Mouse (Mus musculus): ENCODE measurements at regions not wholly inside any gene's neighbourhood (a gene's known extent, or its start where the extent isn't known, plus 50 kb on each side); places are given as distances from the start of the nearest gene placed in this dataset.
"Not testable (repeated sequence)": the region's sequence is repeated elsewhere in the genome, so short reads cannot be mapped to it uniquely, and the experiment has no call there.

DNA sequence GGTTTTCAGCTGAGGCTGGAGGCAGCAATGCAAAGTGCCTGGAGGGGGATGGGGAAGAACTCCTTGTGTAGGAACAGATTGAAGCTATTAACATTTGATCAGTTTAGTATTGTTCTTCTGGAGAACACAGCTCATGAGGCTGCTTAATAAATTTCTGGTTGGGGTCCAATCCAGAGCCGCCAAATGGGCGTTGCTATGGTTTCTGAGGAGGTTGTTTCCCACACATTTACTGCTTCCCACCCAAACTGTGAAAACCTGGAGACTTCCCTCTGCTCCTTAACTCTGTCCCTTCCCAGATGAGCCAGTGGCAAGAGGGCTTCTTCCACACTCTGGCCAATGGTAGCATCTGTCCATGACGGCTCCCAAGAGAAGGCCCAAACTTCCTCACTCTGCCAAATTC is 113.2 kb upstream of the Klf4 start:
- DNase-seq: no peak
- WGBS: 82% methylated on average over 3 of the region's 3 CpGs
- Histone ChIP-seq H3K27ac (replicated peaks; ENCODE audit: low read depth, low read length) (no peak overlapping the region), H3K4me3 (replicated peaks; ENCODE audit: low read depth, low read length) (no peak overlapping the region), H3K4me1 (ENCODE audit: control insufficient read depth, insufficient read depth, low read length) (peaks cover 4% of the 10 kb centered on the region), H3K27me3 (ENCODE audit: control insufficient read depth, insufficient read depth, low read length) (no peaks in the 10 kb centered on the region), H3K36me3 (ENCODE audit: control insufficient read depth, insufficient read depth, low read length) (no peaks in the 10 kb centered on the region), H3K4me2 (ENCODE audit: low read length) (no peak overlapping the region), H3K9me3 (ENCODE audit: control insufficient read depth, low read length) (no peaks in the 10 kb centered on the region), H3K9ac (replicated peaks; ENCODE audit: low read length) (no peak overlapping the region)
- ATAC-seq (ENCODE audit: low FRiP score, low TSS enrichment): no peak

DNA sequence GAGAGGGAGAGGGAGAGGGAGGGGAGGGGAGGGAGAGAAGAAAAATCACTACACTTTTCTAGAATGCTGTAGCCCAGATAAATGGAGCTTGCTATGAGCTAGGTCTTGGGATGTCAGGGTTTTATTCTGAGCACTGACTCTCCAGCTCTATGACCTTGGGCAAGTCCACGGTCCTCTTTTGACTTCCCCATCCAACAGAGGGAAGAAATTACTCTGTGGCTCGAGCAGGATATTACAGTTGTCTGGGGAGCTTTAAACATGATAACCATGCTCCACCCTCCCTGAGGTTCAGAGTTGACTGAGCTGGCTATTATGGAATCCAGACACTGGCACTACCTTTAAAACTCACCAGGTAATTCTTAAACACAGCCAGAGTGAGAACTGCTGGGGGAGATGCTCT is 112.6 kb upstream of the Klf4 start:
- WGBS: 80% methylated on average over 2 of the region's 2 CpGs
- no peaks in the 10 kb centered on the region for H3K27me3 ChIP-seq (ENCODE audit: control insufficient read depth, insufficient read depth, low read length)
- ATAC-seq (ENCODE audit: low FRiP score, low TSS enrichment) (no peak), DNase-seq (no peak)
- no peak overlapping the region for H3K9ac ChIP-seq (replicated peaks; ENCODE audit: low read length)
- no peak overlapping the region for H3K4me2 ChIP-seq (ENCODE audit: low read length)
- H3K9me3 ChIP-seq (ENCODE audit: control insufficient read depth, low read length): no peaks in the 10 kb centered on the region
- no peak overlapping the region for H3K4me3 ChIP-seq (replicated peaks; ENCODE audit: low read depth, low read length)
- no peak overlapping the region for H3K27ac ChIP-seq (replicated peaks; ENCODE audit: low read depth, low read length)
- H3K36me3 ChIP-seq (ENCODE audit: control insufficient read depth, insufficient read depth, low read length): no peaks in the 10 kb centered on the region
- no peaks in the 10 kb centered on the region for H3K4me1 ChIP-seq (ENCODE audit: control insufficient read depth, insufficient read depth, low read length)

DNA sequence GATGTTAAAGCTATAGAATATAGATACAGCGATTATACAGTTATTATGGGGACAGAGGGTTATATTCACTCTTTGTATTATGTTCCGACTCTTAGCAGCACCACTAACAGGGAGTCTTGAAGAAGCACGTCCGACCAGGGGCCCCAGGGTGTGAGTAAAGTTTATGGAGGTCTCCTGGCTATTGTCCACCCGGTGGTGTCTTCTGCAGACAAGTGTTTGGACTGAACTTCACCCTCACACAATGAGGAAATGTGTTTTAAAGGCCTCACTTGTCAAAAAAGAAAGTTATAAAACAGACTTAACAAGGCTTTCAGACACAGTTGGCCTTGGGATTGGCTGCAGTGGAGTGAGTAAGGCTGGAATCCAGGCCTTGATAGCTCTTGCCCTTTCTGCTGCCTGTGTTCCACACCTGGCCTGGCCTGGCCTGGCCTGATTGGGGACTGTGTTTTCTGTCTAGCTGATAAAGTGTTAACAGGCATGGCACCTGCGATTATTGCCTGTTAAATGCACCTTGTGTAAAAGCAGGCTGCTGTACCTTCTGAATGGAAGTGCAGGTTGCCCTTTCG is 102.8 kb upstream of the Klf4 start:
- H3K27ac ChIP-seq (replicated peaks; ENCODE audit: low read depth, low read length): no peak overlapping the region
- H3K9ac ChIP-seq (replicated peaks; ENCODE audit: low read length): no peak overlapping the region
- no peaks in the 10 kb centered on the region for H3K9me3 ChIP-seq (ENCODE audit: control insufficient read depth, low read length)
- no peak overlapping the region for H3K4me2 ChIP-seq (ENCODE audit: low read length)
- DNase-seq (no peak), ATAC-seq (ENCODE audit: low FRiP score, low TSS enrichment) (no peak)
- no peak overlapping the region for H3K4me3 ChIP-seq (replicated peaks; ENCODE audit: low read depth, low read length)
- H3K4me1 ChIP-seq (ENCODE audit: control insufficient read depth, insufficient read depth, low read length): no peaks in the 10 kb centered on the region
- 88% methylated on average over 7 of the region's 7 CpGs for WGBS
- H3K27me3 ChIP-seq (ENCODE audit: control insufficient read depth, insufficient read depth, low read length): no peaks in the 10 kb centered on the region
- no peaks in the 10 kb centered on the region for H3K36me3 ChIP-seq (ENCODE audit: control insufficient read depth, insufficient read depth, low read length)

DNA sequence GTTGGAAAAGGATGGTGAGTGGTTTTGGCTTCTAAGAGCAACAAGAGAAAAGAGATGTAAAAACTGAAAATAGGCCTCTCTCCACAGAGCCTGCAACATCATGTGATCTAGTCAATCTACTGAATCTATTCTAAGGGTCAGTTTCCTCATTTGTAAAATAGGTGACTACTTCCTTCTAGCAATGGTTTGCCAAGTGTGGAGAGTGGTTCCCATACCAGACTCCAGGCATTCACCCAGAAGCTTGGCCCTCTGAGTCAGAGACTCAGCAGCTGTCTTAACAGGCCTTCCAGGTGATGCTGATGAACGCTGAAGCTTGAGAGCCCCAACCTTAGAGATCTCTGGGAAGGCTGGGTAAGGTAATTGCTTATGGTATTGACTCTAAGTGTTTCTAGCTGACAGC is 98.9 kb upstream of the Klf4 start:
- 91% methylated on average over 1 of the region's 1 CpGs for WGBS

DNA sequence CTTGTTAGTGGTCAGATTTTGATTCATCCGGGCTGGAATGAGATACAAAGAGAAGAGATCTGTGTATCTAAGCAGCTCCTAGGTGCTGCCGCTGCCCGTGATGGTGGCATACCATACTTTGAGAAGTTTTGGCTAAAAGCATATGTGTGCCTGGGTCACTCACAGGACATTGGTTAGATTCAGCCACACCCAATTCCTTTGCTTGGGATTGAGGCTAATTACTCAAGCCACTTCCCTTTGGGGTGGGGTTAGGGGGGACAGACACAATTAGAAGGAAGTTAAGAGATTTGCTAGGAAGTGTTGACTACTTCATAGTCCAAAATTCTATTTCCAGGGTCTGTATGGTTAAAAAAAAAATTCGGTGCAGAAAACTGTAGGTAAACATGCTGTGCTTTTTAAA is 97.9 kb upstream of the Klf4 start:
- not testable (repeated sequence) for H3K27ac ChIP-seq (replicated peaks; ENCODE audit: low read depth, low read length); H3K4me3 ChIP-seq (replicated peaks; ENCODE audit: low read depth, low read length); H3K4me1 ChIP-seq (ENCODE audit: control insufficient read depth, insufficient read depth, low read length); H3K9me3 ChIP-seq (ENCODE audit: control insufficient read depth, low read length); H3K36me3 ChIP-seq (ENCODE audit: control insufficient read depth, insufficient read depth, low read length); H3K9ac ChIP-seq (replicated peaks; ENCODE audit: low read length); H3K4me2 ChIP-seq (ENCODE audit: low read length); DNase-seq; H3K27me3 ChIP-seq (ENCODE audit: control insufficient read depth, insufficient read depth, low read length); ATAC-seq (ENCODE audit: low FRiP score, low TSS enrichment)
- 84% methylated on average over 4 of the region's 4 CpGs for WGBS

More for the DNA sequence above, 98.9 kb upstream of the Klf4 start:
- no peak overlapping the region for H3K27ac ChIP-seq (replicated peaks; ENCODE audit: low read depth, low read length)
- no peaks in the 10 kb centered on the region for H3K9me3 ChIP-seq (ENCODE audit: control insufficient read depth, low read length)
- H3K4me1 ChIP-seq (ENCODE audit: control insufficient read depth, insufficient read depth, low read length): no peaks in the 10 kb centered on the region
- no peak overlapping the region for H3K4me2 ChIP-seq (ENCODE audit: low read length)
- H3K9ac ChIP-seq (replicated peaks; ENCODE audit: low read length): no peak overlapping the region
- no peaks in the 10 kb centered on the region for H3K27me3 ChIP-seq (ENCODE audit: control insufficient read depth, insufficient read depth, low read length)
- no peak for DNase-seq
- no peaks in the 10 kb centered on the region for H3K36me3 ChIP-seq (ENCODE audit: control insufficient read depth, insufficient read depth, low read length)
- H3K4me3 ChIP-seq (replicated peaks; ENCODE audit: low read depth, low read length): no peak overlapping the region
- ATAC-seq (ENCODE audit: low FRiP score, low TSS enrichment): no peak

DNA sequence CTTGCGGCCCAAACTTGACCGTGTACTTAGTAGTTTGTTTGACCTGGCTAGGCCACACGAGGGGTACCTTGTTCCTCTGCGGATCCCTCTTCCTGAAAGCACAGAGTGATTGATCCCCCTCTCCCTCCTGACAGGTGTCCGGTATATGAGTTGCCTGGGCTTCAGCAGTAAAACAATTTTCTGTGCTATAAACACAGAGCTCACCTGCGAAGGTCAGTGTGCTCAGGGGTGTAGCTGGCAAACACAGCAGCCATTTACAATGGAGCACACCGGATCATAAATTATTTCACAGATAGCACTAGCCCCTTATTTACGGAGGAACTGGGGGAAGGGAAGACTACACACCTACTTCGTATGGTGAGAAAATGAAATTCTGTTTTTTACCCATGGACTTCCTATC is 92.5 kb upstream of the Klf4 start:
- DNase-seq: no peak
- Histone ChIP-seq H3K9ac (replicated peaks; ENCODE audit: low read length) (no peak overlapping the region), H3K27me3 (ENCODE audit: control insufficient read depth, insufficient read depth, low read length) (no peaks in the 10 kb centered on the region), H3K4me3 (replicated peaks; ENCODE audit: low read depth, low read length) (no peak overlapping the region), H3K36me3 (ENCODE audit: control insufficient read depth, insufficient read depth, low read length) (no peaks in the 10 kb centered on the region), H3K4me2 (ENCODE audit: low read length) (no peak overlapping the region), H3K27ac (replicated peaks; ENCODE audit: low read depth, low read length) (no peak overlapping the region), H3K9me3 (ENCODE audit: control insufficient read depth, low read length) (no peaks in the 10 kb centered on the region), H3K4me1 (ENCODE audit: control insufficient read depth, insufficient read depth, low read length) (no peaks in the 10 kb centered on the region)
- no peak for ATAC-seq (ENCODE audit: low FRiP score, low TSS enrichment)
- WGBS: 93% methylated on average over 9 of the region's 9 CpGs

DNA sequence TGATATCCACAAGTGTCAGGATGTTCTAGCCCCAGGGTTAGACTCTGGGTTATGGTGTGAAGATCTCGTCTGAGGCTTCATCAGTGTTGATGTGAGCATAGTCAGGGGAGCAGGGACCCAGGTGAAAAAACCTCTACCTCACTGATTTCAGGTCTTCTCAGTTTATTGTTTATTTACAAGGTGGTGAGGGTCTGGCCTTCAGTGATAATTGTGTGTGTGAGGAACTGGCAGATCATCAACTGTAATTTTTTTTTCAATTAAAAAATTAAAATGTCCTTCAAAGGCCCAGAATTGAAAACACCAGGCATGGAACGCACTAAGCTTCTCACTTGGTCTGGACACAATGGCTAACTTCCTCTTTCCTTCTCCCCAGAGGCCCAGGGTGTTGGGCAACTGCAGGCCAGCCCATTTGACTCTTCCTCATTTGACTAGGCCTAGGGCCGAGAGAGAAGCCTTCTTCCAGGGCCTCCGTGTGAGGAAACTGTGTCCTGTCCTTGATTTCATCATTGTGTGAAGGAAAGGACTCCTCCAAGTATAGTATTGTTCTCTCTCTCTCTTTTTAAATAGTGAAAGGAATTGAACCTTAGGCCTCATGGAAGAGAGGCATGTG is 91.0 kb upstream of the Klf4 start:
- H3K4me1 ChIP-seq (ENCODE audit: control insufficient read depth, insufficient read depth, low read length): no peaks in the 10 kb centered on the region
- DNase-seq (no peak), ATAC-seq (ENCODE audit: low FRiP score, low TSS enrichment) (no peak)
- no peak overlapping the region for H3K4me2 ChIP-seq (ENCODE audit: low read length)
- no peaks in the 10 kb centered on the region for H3K36me3 ChIP-seq (ENCODE audit: control insufficient read depth, insufficient read depth, low read length)
- WGBS: 79% methylated on average over 4 of the region's 4 CpGs
- no peak overlapping the region for H3K27ac ChIP-seq (replicated peaks; ENCODE audit: low read depth, low read length)
- no peak overlapping the region for H3K4me3 ChIP-seq (replicated peaks; ENCODE audit: low read depth, low read length)
- no peaks in the 10 kb centered on the region for H3K9me3 ChIP-seq (ENCODE audit: control insufficient read depth, low read length)
- no peaks in the 10 kb centered on the region for H3K27me3 ChIP-seq (ENCODE audit: control insufficient read depth, insufficient read depth, low read length)
- no peak overlapping the region for H3K9ac ChIP-seq (replicated peaks; ENCODE audit: low read length)

DNA sequence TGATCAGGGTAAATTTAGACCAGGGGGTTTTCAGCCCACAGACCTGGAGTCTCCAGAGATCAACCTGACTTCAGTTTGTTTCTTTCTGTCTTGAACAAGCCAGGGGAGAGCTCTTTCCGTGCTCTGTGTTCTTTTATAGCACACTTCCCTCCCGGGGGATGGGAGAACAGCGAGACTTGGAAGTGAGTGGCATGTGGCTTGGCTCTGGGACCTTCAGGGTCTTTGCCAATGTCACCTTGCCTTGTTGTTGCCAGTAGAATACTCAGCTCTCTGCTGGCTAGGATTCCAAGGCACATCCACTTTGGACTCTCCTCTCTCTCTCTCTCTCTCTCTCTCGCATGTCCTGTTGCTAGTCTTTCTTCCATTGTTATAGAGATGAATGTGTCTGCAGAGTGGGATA is 90.4 kb upstream of the Klf4 start:
- Histone ChIP-seq H3K36me3 (ENCODE audit: control insufficient read depth, insufficient read depth, low read length) (no peaks in the 10 kb centered on the region), H3K9ac (replicated peaks; ENCODE audit: low read length) (no peak overlapping the region), H3K27me3 (ENCODE audit: control insufficient read depth, insufficient read depth, low read length) (no peaks in the 10 kb centered on the region), H3K9me3 (ENCODE audit: control insufficient read depth, low read length) (no peaks in the 10 kb centered on the region), H3K4me3 (replicated peaks; ENCODE audit: low read depth, low read length) (no peak overlapping the region), H3K27ac (replicated peaks; ENCODE audit: low read depth, low read length) (no peak overlapping the region), H3K4me1 (ENCODE audit: control insufficient read depth, insufficient read depth, low read length) (no peaks in the 10 kb centered on the region), H3K4me2 (ENCODE audit: low read length) (no peak overlapping the region)
- no peak for ATAC-seq (ENCODE audit: low FRiP score, low TSS enrichment)
- no peak for DNase-seq
- WGBS: 83% methylated on average over 4 of the region's 4 CpGs

DNA sequence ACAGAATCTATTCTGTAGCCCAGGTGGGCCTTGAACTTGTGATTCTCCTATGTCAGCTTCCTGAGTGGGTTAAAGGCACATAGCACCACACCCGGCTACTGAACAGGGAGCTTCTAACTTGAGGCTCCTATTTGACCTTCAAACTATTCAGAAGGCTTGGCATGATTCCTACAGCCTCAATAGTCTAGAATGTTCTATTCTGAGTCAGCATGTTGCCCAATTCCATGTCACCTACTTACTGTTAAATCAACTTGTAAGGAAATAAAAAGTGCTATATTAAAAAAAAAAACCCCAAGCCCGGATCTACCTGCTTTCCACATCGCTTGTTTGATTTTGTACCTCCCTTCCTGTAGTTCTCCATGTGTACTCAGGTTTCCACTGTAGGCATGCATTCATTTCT is 87.6 kb upstream of the Klf4 start:
- DNase-seq (no peak), ATAC-seq (ENCODE audit: low FRiP score, low TSS enrichment) (no peak)
- no peak overlapping the region for H3K9ac ChIP-seq (replicated peaks; ENCODE audit: low read length)
- no peaks in the 10 kb centered on the region for H3K4me1 ChIP-seq (ENCODE audit: control insufficient read depth, insufficient read depth, low read length)
- no peak overlapping the region for H3K4me2 ChIP-seq (ENCODE audit: low read length)
- no peaks in the 10 kb centered on the region for H3K9me3 ChIP-seq (ENCODE audit: control insufficient read depth, low read length)
- H3K4me3 ChIP-seq (replicated peaks; ENCODE audit: low read depth, low read length): no peak overlapping the region
- no peaks in the 10 kb centered on the region for H3K27me3 ChIP-seq (ENCODE audit: control insufficient read depth, insufficient read depth, low read length)
- no peaks in the 10 kb centered on the region for H3K36me3 ChIP-seq (ENCODE audit: control insufficient read depth, insufficient read depth, low read length)
- 88% methylated on average over 3 of the region's 3 CpGs for WGBS
- H3K27ac ChIP-seq (replicated peaks; ENCODE audit: low read depth, low read length): no peak overlapping the region

All from midbrain, embryonic 14.5 days (tissue).